Mouse (Mus musculus) megakaryocyte, embryonic 14.5 days (primary cell): ENCODE measurements at regions not wholly inside any gene's neighbourhood (a gene's known extent, or its start where the extent isn't known, plus 50 kb on each side); places are given as distances from the start of the nearest gene placed in this dataset.

Experiments
- FLI1 ChIP-seq: IDR thresholded peaks from 2 replicates; pipeline ENCODE4 v1.6.1; 2012; ENCODE audit warnings: low read length, inconsistent platforms, mixed read lengths
- GATA1 ChIP-seq: IDR thresholded peaks from 3 replicates; pipeline ENCODE4 v1.6.1; 2012; ENCODE audit warnings: mixed read lengths, low read length, inconsistent platforms, borderline replicate concordance

DNA sequence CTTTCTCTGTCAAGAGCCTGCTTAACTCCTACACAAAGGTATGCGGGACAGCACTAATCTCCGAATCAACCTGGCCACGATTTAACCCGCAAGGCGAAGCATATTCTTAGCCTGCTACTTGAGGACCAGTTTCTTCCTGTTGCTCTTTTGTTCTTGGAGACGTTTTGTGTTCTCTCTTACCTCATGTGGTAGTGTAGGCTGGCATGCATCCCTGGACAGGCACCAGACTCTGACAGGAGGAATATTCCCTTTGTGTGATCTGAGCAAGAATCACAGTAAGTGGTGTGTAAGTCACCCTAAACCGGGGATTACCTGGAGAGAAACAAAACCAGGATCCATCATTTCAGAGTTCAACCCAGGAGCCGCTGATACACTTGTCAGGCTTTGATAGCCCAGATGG, 85.8 kb upstream of the Tab2 start:
- TF ChIP-seq GATA1, result no peak
- TF ChIP-seq FLI1, result no peak
